Mouse (Mus musculus): ENCODE results near the gene Pim3.

DNA sequence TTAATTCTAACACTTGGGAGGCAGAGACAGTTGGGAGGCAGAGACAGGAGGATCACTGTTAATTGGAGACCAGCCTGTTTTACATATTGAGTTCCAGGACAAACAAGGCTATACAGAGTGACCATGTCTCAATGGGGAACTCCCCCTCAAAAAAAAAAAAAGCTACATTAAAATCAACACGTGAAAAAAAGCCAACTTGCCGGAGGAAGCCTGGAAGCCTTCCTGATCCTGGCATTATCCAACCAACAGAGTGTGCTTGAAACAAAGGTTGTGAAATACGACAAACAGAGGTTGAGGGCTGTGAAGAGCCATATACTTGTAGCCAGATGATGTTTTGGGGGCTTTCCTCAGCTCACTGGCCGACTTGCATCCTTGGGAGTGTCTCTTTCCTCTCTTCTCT is 20.9 kb downstream of the Pim3 start:
- no peak for TF ChIP-seq CTCF (IDR thresholded peaks at IDR 0.05; ENCODE audit: low read depth)
- TF ChIP-seq EP300 (IDR thresholded peaks at IDR 0.05; ENCODE audit: low read depth) = no peak
